In the genomic region with DNA sequence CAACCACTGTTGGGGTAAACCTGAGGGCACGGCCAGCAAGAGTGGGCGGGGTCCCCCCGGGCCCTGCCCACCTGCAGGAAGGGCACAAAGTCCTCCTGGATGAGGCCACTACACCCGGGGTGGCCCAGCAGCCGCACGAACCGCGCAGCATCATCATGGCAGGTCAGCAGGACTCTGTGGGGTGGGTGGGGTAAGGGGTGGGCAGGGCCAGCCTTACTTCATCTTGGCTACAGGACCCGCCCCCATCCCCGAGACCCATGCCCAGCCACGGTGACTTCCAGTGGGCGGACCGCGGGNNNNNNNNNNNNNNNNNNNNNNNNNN, we compare ENCODE assay signal across 10 mouse cellular contexts. TPM values are rescaled to one million over a fixed set of nuclear protein-coding genes. Genes with fewer than 3 reads are reported as not detected.
A peak's percentile ranks its signal among the peaks of the same experiment; 100 is the strongest.
DNase-seq lines count a peak whose midpoint lies in the region; ATAC-seq and TF ChIP-seq lines count a peak whose summit lies in the region.
"Had no signal": no experiment of that assay in that cellular context is flagged by ENCODE, and none has a peak within 500 bp of the region (broad histone marks: within the 10 kb centered on the region; RNA-seq: fewer than 3 reads in every experiment).

No protein-coding gene starts in this region.

- H3K36me3 ChIP-seq in heart, embryonic 16.5 days (ENCODE audit: control insufficient read depth, insufficient read depth) = peaks cover 37% of the 10 kb centered on the region
- no peaks in the 10 kb centered on the region for H3K36me3 ChIP-seq in ES-Bruce4 (ENCODE audit: control insufficient read depth, insufficient read depth, low read length, poor library complexity, severe bottlenecking)
- peaks cover 36% of the 10 kb centered on the region for H3K36me3 ChIP-seq in embryonic facial prominence, embryonic 12.5 days
- H3K36me3 ChIP-seq in liver, embryonic 12.5 days = peaks cover 38% of the 10 kb centered on the region

- no peak overlapping the region; the same call in 1 of the 2 replicates for H3K4me3 ChIP-seq in heart, embryonic 16.5 days (ENCODE audit: low read length)
- H3K4me3 ChIP-seq in ES-Bruce4 (ENCODE audit: low read depth, low read length) = peak overlapping the region; percentile 60
- no peak overlapping the region for H3K4me3 ChIP-seq in embryonic facial prominence, embryonic 12.5 days
- peak overlapping the region; percentile 14; the same call in 1 of the 2 replicates for H3K4me3 ChIP-seq in liver, embryonic 12.5 days

- H3K4me1 ChIP-seq in heart, embryonic 16.5 days (ENCODE audit: control insufficient read depth, insufficient read depth, low read length) = no peaks in the 10 kb centered on the region
- H3K4me1 ChIP-seq in ES-Bruce4 (ENCODE audit: control insufficient read depth, insufficient read depth, low read length) = no peaks in the 10 kb centered on the region
- H3K4me1 ChIP-seq in embryonic facial prominence, embryonic 12.5 days = no peaks in the 10 kb centered on the region
- 0 out of 2 replicates have a peak, but pooled peaks cover 4% of the 10 kb centered on the region for H3K4me1 ChIP-seq in liver, embryonic 12.5 days

- peak; percentile 28; the same call in 1 of the 2 replicates for ATAC-seq in heart, embryonic 16.5 days (replicated peaks; ENCODE audit: extremely low read depth, insufficient read depth, low FRiP score)
- ATAC-seq in embryonic facial prominence, embryonic 12.5 days (ENCODE audit: insufficient number of reproducible peaks, insufficient read depth, low FRiP score, low TSS enrichment) = peak; percentile 72; the same call in 1 of the 2 replicates
- no peak; the same call in 1 of the 2 replicates for ATAC-seq in liver, embryonic 12.5 days

- H3K27ac ChIP-seq in heart, embryonic 16.5 days (ENCODE audit: low read length) = no peak overlapping the region
- no peak overlapping the region for H3K27ac ChIP-seq in ES-Bruce4 (ENCODE audit: insufficient read depth, low read length)
- H3K27ac ChIP-seq in embryonic facial prominence, embryonic 12.5 days = no peak overlapping the region
- H3K27ac ChIP-seq in liver, embryonic 12.5 days = no peak overlapping the region

- peaks cover 34% of the 10 kb centered on the region for H3K9me3 ChIP-seq in heart, embryonic 16.5 days (replicated peaks; ENCODE audit: control insufficient read depth, low read length)
- no peaks in the 10 kb centered on the region for H3K9me3 ChIP-seq in ES-Bruce4 (replicated peaks; ENCODE audit: control insufficient read depth, insufficient read depth, low read length, poor library complexity, severe bottlenecking)
- peaks cover 33% of the 10 kb centered on the region for H3K9me3 ChIP-seq in embryonic facial prominence, embryonic 12.5 days
- peaks cover 33% of the 10 kb centered on the region for H3K9me3 ChIP-seq in liver, embryonic 12.5 days (replicated peaks)

- TF ChIP-seq EP300 in ES-Bruce4 (IDR thresholded peaks at IDR 0.05; ENCODE audit: insufficient read depth, low read depth, low read length) = no peak

- H3K4me2 ChIP-seq in heart, embryonic 16.5 days (ENCODE audit: low read depth, low read length) = peak overlapping the region; percentile 25; the same call in 1 of the 2 replicates
- no peak overlapping the region for H3K4me2 ChIP-seq in embryonic facial prominence, embryonic 12.5 days (replicated peaks)
- peak overlapping the region; percentile 29 for H3K4me2 ChIP-seq in liver, embryonic 12.5 days

- TF ChIP-seq POLR2A in ES-Bruce4 (IDR thresholded peaks at IDR 0.05; ENCODE audit: insufficient read depth, low read length) = no peak

- no peak for TF ChIP-seq CTCF in ES-Bruce4 (IDR thresholded peaks at IDR 0.05; ENCODE audit: low read depth, low read length)

- DNase-seq in heart, adult 8-10 months (ENCODE audit: low spot score) = no peak
- no peak for DNase-seq in T-cell, adult 2 months (ENCODE audit: low spot score)
- no peak for DNase-seq in frontal cortex, adult 2 months (ENCODE audit: extremely low spot score in 1 of 2, low spot score in 1 of 2)
- DNase-seq in adrenal gland, postnatal 14 days = no peak

- H3K9ac ChIP-seq in heart, embryonic 16.5 days (ENCODE audit: low read length) = no peak overlapping the region
- peak overlapping the region; percentile 9; the same call in 1 of the 2 replicates for H3K9ac ChIP-seq in ES-Bruce4 (ENCODE audit: low read depth, poor library complexity, severe bottlenecking)
- no peak overlapping the region for H3K9ac ChIP-seq in embryonic facial prominence, embryonic 12.5 days
- H3K9ac ChIP-seq in liver, embryonic 12.5 days = no peak overlapping the region

- 83% methylated on average over 14 of the region's 14 CpGs for WGBS in heart, embryonic 16.5 days
- WGBS in embryonic facial prominence, embryonic 12.5 days = 73% methylated on average over 14 of the region's 14 CpGs
- 69% methylated on average over 14 of the region's 14 CpGs for WGBS in liver, embryonic 12.5 days (ENCODE audit: insufficient replicate concordance)

- H3K27me3 ChIP-seq in heart, embryonic 16.5 days (ENCODE audit: control insufficient read depth, insufficient read depth, low read length) = no peaks in the 10 kb centered on the region
- H3K27me3 ChIP-seq in ES-Bruce4 (ENCODE audit: control insufficient read depth, insufficient read depth, low read length, poor library complexity, severe bottlenecking) = no peaks in the 10 kb centered on the region
- no peaks in the 10 kb centered on the region for H3K27me3 ChIP-seq in embryonic facial prominence, embryonic 12.5 days
- no peaks in the 10 kb centered on the region for H3K27me3 ChIP-seq in liver, embryonic 12.5 days (replicated peaks)

RNA-seq across cellular contexts. Expression of a gene that starts 36.0 kb away (rescaled TPM):
- polyA plus RNA-seq in heart, embryonic 16.5 days (2015; fragmentation: Nextera tagmentation; extraction: Ambion mirVana) = 143 TPM in 2 replicates
- 100 to 1,000 TPM in 1 of 4 experiments, 10 to 100 TPM in 3; 86.5 to 101 (median 96.1) TPM for total RNA-seq in heart, adult 8-10 months (2022)
- polyA plus RNA-seq in ES-Bruce4 (2011; ENCODE audit: insufficient read depth, insufficient read length, low read depth, missing spikeins) = 41.5 and 43.1 TPM in 2 replicates
- polyA plus RNA-seq in embryonic facial prominence, embryonic 12.5 days (2016; fragmentation: Nextera tagmentation; extraction: Ambion mirVana) = 141 and 158 TPM in 2 replicates
- 58.3 and 58.8 TPM in 2 replicates for polyA plus RNA-seq in liver, embryonic 12.5 days (2016; fragmentation: Nextera tagmentation; extraction: Ambion mirVana)
- polyA plus RNA-seq in frontal cortex, adult 2 months (2012; rRNA removed) = 175 and 181 TPM in 2 replicates
- total RNA-seq in adrenal gland, postnatal 14 days (2021) = 89.6 and 104 TPM in 2 replicates

RNA-seq across cellular contexts. Expression of a gene that starts 52.9 kb away (rescaled TPM):
- polyA plus RNA-seq in heart, embryonic 16.5 days (2015; fragmentation: Nextera tagmentation; extraction: Ambion mirVana) = not detected in 2 replicates
- total RNA-seq in heart, adult 8-10 months (2022) = not detected
- polyA plus RNA-seq in ES-Bruce4 (2011; ENCODE audit: insufficient read depth, insufficient read length, low read depth, missing spikeins) = not detected in 2 replicates
- not detected in 2 replicates for polyA plus RNA-seq in embryonic facial prominence, embryonic 12.5 days (2016; fragmentation: Nextera tagmentation; extraction: Ambion mirVana)
- polyA plus RNA-seq in liver, embryonic 12.5 days (2016; fragmentation: Nextera tagmentation; extraction: Ambion mirVana) = not detected in 2 replicates
- not detected in 2 replicates for polyA plus RNA-seq in frontal cortex, adult 2 months (2012; rRNA removed)
- total RNA-seq in adrenal gland, postnatal 14 days (2021) = not detected in 2 replicates
- total RNA-seq: heart, postnatal 14 days; neutrophil, adult 5-6 weeks had no signal

Comparison
In these comparisons a context has a peak if more than half of its experiments do, and no peak if none do; other contexts are left out.
1. H3K4me3 ChIP-seq: peak in ES-Bruce4 (single experiment) and liver, embryonic 12.5 days (single experiment); none in heart, embryonic 16.5 days (single experiment) and embryonic facial prominence, embryonic 12.5 days (single experiment).